Mouse (Mus musculus): ENCODE data around the gene Olfr190.
"Not testable (repeated sequence)": the region's sequence is repeated elsewhere in the genome, so short reads cannot be mapped to it uniquely, and the experiment has no call there.

The Olfr190 gene

DNA sequence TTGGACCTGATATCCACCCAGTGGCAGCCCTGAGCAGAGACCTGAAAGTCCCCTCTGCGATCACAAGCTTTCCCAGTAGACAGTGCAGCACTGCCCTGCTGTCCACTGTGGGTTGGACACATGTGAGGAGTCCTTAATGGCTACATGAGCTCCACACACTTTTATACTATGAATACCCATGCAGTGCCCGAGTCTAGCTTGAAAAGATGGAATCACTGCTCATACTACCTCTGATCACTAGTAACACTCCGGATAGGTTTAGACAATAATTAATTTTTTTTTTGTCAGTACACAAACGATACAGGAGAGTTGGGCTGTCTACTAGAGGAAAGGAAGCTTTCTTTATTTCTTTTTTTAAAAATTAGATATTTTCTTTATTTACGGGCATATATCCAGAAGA lies at the start of gene Olfr190:
Olfr190 (minus strand) TSS at position 101 of the 400 bp plus-strand sequence.
- no peak for DNase-seq

DNA sequence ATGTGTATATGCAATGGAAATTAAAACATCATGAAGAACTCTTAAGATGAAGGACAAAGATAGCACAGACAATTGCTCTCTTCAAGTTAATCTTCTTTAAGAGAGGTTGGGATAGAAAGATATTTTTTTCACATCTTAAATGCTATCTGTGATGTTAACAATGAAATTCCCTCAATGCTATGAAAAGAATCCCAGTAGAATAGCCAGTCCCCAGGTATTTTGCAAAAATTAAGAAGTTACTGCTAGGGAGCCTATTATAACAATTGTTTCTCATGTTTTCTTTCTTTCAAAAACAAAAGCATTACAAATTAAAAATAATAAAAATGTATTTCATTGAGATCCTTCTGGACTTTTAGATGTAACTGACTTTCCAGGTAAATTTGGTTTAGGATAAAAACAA lies 43.2 kb upstream of the Olfr190 start, which contains the start of gene Olfr194:
Olfr194 (minus strand) TSS at position 101 of the 400 bp plus-strand sequence.
- DNase-seq, result no peak

DNA sequence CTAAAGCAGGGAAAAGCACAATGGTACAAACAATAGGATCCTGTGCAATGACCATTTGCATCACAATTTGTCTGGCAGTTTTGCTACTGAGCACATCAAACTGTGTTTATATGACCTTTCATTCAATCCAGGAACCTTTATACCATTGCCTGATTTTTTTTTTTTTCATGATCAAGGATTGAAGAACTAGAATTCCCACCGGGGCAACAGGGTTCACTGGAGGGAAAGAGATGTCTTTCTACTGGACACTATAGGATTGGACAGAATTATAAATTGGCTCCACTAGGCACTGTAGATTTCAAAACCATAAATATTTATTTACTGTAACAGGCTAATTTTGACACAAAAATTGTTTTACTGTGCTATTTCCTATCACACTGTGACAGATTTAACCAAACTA lies 34.0 kb upstream of the Olfr190 start, which contains the start of gene Olfr193:
Olfr193 (minus strand) TSS at position 101 of the 400 bp plus-strand sequence.
- no peak for DNase-seq

DNA sequence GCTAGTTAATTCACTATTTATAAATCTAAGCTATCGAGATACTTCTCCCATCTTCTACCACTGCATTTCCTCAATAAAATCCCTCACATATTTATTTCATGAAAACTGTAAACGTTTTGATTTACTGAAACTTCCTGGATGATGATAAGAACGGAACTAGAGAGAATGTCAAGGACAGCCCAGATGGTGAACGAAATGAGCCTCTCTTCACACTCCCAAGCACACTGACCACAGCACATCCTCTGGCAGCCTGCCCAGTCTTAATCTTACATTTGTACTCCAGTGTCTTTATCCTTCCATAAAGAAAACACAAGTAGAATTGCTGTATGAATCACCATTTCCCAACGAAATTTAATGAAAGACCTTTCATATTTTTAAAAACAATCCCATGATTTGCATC lies 30.7 kb upstream of the Olfr190 start:
- not testable (repeated sequence) for DNase-seq

DNA sequence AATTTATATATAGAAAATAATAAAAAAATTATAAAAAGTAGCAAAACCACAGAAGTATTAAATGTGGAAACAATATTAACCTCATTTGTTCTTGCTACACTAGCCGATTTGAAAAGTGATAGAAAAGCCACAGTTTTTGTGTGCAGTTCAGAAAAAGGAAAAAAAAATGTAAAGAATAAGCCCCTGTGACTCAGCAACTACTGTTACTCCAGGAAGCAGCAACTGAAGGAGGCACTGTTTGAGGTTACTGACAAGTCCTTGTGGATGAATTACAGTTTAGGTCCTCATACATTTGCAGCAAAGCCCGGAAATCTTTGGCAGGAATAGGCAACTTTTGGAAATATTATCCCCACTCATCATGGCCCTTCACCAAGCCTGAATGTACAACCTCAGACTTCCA lies 27.5 kb upstream of the Olfr190 start:
- DNase-seq, result no peak

DNA sequence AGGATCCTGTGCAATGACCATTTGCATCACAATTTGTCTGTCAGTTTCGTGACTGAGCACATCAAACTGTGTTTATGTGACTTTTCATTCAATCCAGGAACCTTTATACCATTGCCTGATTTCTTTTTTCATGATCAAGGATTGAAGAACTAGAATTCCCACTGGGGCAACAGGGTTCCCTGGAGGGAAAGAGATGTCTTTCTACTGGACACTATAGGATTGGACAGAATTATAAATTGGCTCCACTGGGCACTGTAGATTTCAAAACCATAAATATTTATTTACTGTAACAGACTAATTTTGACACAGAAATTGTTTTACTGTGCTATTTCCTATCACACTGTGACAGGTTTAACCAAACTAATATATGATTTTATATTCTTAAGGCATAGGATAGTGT lies 11.9 kb upstream of the Olfr190 start, which contains the start of gene Olfr191:
Olfr191 (minus strand) TSS at position 101 of the 400 bp plus-strand sequence.
- DNase-seq, result not testable (repeated sequence)

DNA sequence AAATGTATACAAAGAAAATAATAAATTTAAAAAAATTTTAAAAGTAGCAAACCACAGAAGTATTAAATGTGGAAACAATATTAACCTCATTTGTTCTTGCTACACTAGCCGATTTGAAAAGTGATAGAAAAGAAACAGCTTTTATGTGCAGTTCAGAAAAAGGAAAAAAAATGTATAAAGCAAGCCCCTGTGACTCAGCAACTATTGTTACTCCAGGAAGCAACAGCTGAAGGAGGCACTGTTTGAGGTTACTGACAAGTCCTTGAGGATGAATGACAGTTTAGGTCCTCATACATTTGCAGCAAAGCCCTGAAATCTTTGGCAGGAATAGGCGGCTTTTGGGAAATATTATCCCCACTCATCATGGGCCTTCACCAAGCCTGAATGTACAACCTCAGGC lies 3.3 kb upstream of the Olfr190 start:
- DNase-seq, result not testable (repeated sequence)

DNA sequence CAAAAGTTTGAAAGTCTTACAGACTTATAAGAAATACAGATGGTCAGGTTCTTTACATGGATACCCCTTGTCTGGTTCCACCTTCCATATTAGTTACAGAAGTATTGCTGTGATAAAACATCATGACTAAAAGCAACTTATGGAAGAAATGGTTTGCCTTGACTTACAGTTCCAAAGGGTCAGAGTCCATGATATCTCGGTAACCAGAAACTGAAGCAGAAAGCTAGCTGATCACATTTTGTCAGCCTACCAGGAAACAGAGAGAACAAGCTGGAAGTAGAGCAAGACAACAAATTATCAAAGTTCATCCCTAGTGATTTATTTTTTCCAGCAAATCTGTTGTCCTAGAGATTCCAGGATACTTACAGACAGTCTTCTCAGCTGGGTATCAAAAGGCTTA lies 4.3 kb downstream of the Olfr190 start:
- DNase-seq, result no peak

DNA sequence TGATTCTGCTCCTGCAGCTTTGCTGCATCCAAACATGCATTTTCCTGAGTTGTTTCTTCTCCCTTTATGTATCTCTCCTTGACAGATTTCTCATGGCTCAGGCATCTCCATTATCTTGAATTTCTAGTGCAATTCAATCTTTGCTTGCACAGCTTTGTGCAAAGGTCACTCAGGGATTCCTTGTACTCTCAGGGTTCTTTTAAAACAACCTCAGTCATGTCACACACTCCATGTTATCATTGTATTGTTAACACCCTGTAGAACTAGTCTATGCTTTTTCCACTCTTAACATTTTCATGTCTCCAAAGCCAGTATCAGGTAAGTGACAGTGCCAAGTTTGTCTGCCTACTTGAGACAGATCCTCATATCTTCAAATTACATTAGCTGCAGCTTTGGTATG lies 6.0 kb downstream of the Olfr190 start:
- no peak for DNase-seq

DNA sequence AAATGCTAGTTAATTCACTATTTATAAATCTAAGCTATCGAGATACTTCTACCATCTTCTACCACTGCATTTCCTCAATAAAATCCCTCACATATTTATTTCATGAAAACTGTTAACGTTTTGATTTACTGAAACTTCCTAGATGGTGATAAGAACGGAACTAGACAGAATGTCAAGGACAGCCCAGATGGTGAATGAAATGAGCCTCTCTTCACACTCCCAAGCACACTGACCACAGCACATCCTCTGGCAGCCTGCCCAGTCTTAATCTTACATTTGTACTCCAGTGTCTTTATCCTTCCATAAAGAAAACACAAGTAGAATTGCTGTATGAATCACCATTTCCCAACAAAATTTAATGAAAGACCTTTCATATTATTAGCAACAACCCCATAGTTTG lies 15.4 kb downstream of the Olfr190 start:
- DNase-seq, result not testable (repeated sequence)

DNA sequence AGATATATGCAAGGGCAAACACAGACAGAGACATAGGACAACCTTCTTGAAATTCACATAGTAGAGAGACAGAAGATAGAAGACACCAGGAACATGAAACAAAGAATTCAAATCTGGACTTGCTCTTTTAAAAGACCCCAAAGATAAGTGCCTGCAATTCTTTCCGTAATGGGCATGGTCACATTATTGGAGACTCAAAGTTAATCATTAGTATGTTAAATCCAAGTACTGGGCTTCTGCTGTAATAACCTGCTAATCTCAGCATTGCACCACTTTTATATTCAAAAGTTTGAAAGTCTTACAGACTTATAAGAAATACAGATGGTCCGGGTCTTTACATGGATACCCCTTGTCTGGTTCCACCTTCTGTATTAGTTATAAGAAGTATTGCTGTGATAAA lies 28.5 kb downstream of the Olfr190 start:
- not testable (repeated sequence) for DNase-seq

DNA sequence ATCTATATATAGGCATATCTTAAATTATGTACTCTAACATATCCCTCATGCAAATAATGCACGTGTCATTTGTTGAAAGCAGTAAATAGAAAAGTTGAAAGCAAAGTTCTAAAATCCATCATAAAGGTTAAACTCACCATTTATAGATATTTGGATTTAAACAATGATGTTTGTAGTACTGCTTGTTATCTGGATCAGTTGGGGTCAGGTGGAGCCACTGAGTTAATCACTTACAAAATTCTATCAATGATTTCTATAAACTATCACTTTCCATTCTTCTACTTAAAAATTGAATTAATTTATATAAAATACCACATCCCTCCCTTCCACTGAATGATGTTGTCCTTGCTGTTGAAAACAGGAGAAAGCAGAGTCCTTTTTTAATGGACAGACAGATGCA lies 28.9 kb downstream of the Olfr190 start:
- no peak for DNase-seq

DNA sequence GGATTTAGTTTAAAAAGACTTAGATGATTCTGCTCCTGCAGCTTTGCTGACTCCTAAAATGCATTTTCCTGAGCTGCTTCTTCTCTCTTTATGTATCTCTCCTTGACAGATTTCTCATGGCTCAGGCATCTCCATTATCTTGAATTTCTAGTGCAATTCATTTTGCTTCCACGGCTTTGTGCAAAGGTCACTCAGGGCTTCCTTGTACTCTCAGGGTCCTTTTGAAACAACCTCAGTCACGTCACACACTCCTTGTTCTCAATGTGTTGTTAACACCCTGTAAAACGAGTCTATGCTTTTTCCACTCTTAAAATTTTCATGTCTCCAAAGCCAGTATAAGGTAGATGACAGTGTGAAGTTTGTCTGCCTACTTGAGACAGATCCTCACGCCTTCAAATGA lies 30.2 kb downstream of the Olfr190 start:
- DNase-seq, result no peak

DNA sequence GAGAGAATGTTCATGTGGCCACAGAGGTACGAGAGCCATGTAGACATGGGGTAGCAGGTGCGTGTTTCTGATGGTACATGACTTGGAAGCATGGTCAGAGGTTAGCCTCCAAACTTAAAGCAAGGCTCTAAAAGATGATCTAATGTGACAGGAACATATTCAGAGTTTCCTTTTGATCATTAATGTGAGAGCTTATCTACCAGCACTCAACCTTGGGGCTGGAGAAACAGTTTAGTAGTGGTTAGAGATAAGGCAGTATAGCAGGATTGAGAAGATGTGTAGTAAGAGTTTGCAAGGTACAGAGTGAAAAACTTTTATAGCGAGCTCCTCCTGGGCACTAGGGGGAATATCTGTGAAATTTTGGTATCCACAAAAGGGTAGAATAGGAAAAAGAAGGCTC lies 32.0 kb downstream of the Olfr190 start:
- no peak for DNase-seq

DNA sequence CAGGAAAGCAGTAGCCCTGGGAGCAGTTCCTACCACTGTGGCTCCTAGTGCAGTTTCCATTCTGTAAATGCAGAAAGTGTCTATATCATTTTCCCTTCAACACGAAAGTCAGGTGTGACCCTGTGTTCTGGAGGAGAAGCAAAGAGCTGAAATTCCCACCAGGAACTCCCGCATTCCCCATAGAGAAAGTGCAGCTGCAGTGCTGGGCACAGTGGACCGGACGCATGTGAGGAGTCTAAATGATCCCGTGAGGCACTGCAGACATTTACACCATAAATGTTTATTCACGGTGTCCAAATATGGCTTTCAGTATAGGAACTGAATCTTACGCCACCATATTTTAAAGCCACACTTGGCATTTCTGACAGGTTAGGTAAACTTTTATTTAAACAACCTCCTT lies 38.1 kb downstream of the Olfr190 start, which contains the start of gene Olfr187:
Olfr187 (minus strand) TSS at position 58 of the 400 bp plus-strand sequence.
- DNase-seq, result no peak

DNA sequence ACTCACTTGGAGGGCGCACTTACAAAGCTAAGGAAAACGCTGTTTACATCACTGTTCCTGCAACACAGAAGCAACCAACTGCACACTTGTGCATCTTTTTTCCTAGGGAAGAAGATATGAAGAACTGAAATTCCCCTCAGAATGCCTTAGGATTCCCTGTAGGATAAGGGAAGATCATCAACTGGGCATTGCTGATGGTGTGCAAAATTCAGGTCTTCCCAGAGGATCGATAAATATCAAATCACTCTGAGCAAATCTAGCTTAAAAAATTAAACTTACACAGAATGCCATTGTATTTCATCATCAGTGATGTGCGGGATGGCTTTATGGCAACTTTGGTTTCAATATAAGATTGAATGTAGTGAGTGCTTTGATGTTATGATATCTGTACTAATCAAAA lies 47.6 kb downstream of the Olfr190 start, which contains the start of gene Olfr186:
Olfr186 (minus strand) TSS at position 101 of the 400 bp plus-strand sequence.
- no peak for DNase-seq

Measured in right cerebral cortex, postnatal 14 days (tissue).